Mouse (Mus musculus) embryonic facial prominence, embryonic 12.5 days (tissue): Measurements from ENCODE around the gene Arhgef7. TPM values are rescaled to one million over a fixed set of nuclear protein-coding genes. Genes with fewer than 3 reads are reported as not detected.
"Not testable (repeated sequence)": the region's sequence is repeated elsewhere in the genome, so short reads cannot be mapped to it uniquely, and the experiment has no call there.

Experiments
- ATAC-seq: fragments of 200-750 bp; cut with Nextera tagmentation; 2 replicates; pipeline ENCODE4 v1.8.0; 2017; ENCODE audit not compliant: insufficient number of reproducible peaks, insufficient read depth, low FRiP score, low TSS enrichment
- H3K27ac ChIP-seq: fragments of 300-500 bp; sonication (generic); 2 replicates; pipeline ENCODE4 v1.5.1; 2016; ENCODE audit warnings: mild to moderate bottlenecking
- H3K27me3 ChIP-seq: fragments of 300-500 bp; sonication (generic); 2 replicates; pipeline ENCODE4 v1.6.1; 2016; ENCODE audit warnings: mild to moderate bottlenecking, moderate library complexity
- H3K36me3 ChIP-seq: fragments of 300-500 bp; sonication (generic); 2 replicates; pipeline ENCODE4 v1.6.1; 2016; ENCODE audit warnings: mild to moderate bottlenecking
- H3K4me1 ChIP-seq: fragments of 300-500 bp; sonication (generic); 2 replicates; pipeline ENCODE4 v1.6.1; 2016
- H3K4me2 ChIP-seq: fragments of 300-500 bp; sonication (generic); replicated peaks from 2 replicates; pipeline ENCODE4 v1.6.1; 2016; ENCODE audit warnings: mild to moderate bottlenecking, moderate library complexity
- H3K4me3 ChIP-seq: fragments of 300-500 bp; sonication (generic); 2 replicates; pipeline ENCODE4 v1.5.1; 2016; ENCODE audit warnings: mild to moderate bottlenecking
- H3K9ac ChIP-seq: fragments of 300-500 bp; sonication (generic); 2 replicates; pipeline ENCODE4 v1.6.1; 2016; ENCODE audit warnings: mild to moderate bottlenecking, moderate library complexity
- H3K9me3 ChIP-seq: fragments of 300-500 bp; sonication (generic); 2 replicates; pipeline ENCODE4 v1.6.1; 2016; ENCODE audit warnings: mild to moderate bottlenecking, moderate library complexity
- WGBS: fragments of 180-500 bp; shearing (Covaris S2); methylation state at CpG from one replicate; pipeline ENCODE4 v1.1.7; 2016; 5-methylcytosine and 5-hydroxymethylcytosine counted together
- polyA plus RNA-seq: library from polyadenylated mRNA; unstranded; fragments of >200 nt; fragmentation: Nextera tagmentation; extraction: Ambion mirVana; gene quantifications from 2 replicates; pipeline ENCODE4 v1.2.1, GENCODE M21; 2016

Gene Arhgef7
- polyA plus RNA-seq, 1 experiment from 2014 or later: 55.0 TPM

- ATAC-seq: no peak
Observed at GRCm38 (mm10) chr8:11846807-11847206, 119.3 kb downstream of the Arhgef7 start.

GRCm38 (mm10) chr8:11867832-11868231, 140.3 kb downstream of the Arhgef7 start:
- H3K4me2 ChIP-seq: no peak overlapping the region
- H3K36me3 ChIP-seq: no peaks in the 10 kb centered on the region
- no peak for ATAC-seq
- no peak overlapping the region for H3K9ac ChIP-seq
- H3K27me3 ChIP-seq: no peaks in the 10 kb centered on the region
- H3K9me3 ChIP-seq: no peaks in the 10 kb centered on the region
- no peak overlapping the region for H3K27ac ChIP-seq
- H3K4me1 ChIP-seq: no peaks in the 10 kb centered on the region
- H3K4me3 ChIP-seq: no peak overlapping the region

More at GRCm38 (mm10) chr8:11846807-11847206, 119.3 kb downstream of the Arhgef7 start:
- no peaks in the 10 kb centered on the region for H3K36me3 ChIP-seq
- no peak overlapping the region for H3K27ac ChIP-seq
- H3K4me3 ChIP-seq: no peak overlapping the region
- H3K4me1 ChIP-seq: no peaks in the 10 kb centered on the region
- no peak overlapping the region for H3K4me2 ChIP-seq
- WGBS: 91% methylated on average over 6 of the region's 6 CpGs
- H3K27me3 ChIP-seq: no peaks in the 10 kb centered on the region
- H3K9me3 ChIP-seq: no peaks in the 10 kb centered on the region
- H3K9ac ChIP-seq: no peak overlapping the region

- H3K4me3 ChIP-seq, H3K27ac ChIP-seq, H3K9ac ChIP-seq, H3K36me3 ChIP-seq, H3K4me1 ChIP-seq, H3K27me3 ChIP-seq, H3K9me3 ChIP-seq, H3K4me2 ChIP-seq, ATAC-seq: not testable (repeated sequence)
- 91% methylated on average over 6 of the region's 6 CpGs for WGBS
Observed at GRCm38 (mm10) chr8:11874227-11874626, 146.7 kb downstream of the Arhgef7 start.

GRCm38 (mm10) chr8:11884646-11885045, 157.1 kb downstream of the Arhgef7 start:
- no peaks in the 10 kb centered on the region for H3K9me3 ChIP-seq
- ATAC-seq: no peak
- WGBS: 84% methylated on average over 3 of the region's 3 CpGs

More at GRCm38 (mm10) chr8:11884646-11885045, 157.1 kb downstream of the Arhgef7 start:
- H3K36me3 ChIP-seq: no peaks in the 10 kb centered on the region
- H3K27ac ChIP-seq: no peak overlapping the region
- no peak overlapping the region for H3K9ac ChIP-seq
- no peak overlapping the region for H3K4me2 ChIP-seq
- H3K4me1 ChIP-seq: no peaks in the 10 kb centered on the region
- H3K4me3 ChIP-seq: no peak overlapping the region
- H3K27me3 ChIP-seq: no peaks in the 10 kb centered on the region

Other genes starting within 250 kb of the Arhgef7 start
- 1.1 and 1.2 TPM in 2 replicates for gene Rab20, start 249.0 kb upstream of the Arhgef7 start, polyA plus RNA-seq
- 113 and 114 TPM in 2 replicates for gene Naxd, start 230.2 kb upstream of the Arhgef7 start, polyA plus RNA-seq
- gene Cars2, start 176.9 kb upstream of the Arhgef7 start, polyA plus RNA-seq: 21.6 and 22.9 TPM in 2 replicates
- gene Ing1, start 172.2 kb upstream of the Arhgef7 start, polyA plus RNA-seq: 39.7 and 47.4 TPM in 2 replicates
- gene Ankrd10, start 92.0 kb upstream of the Arhgef7 start, polyA plus RNA-seq: 112 and 119 TPM in 2 replicates
- not detected in 2 replicates for gene 1700016D06Rik, start 26.7 kb upstream of the Arhgef7 start, polyA plus RNA-seq
- 0.20 TPM in 1 of 2 replicates, not detected in the other for gene Tex29, start 112.8 kb downstream of the Arhgef7 start, polyA plus RNA-seq